Mouse (Mus musculus) kidney, postnatal 0 days (tissue): ENCODE results near the gene 4933417A18Rik. TPM values are rescaled to one million over a fixed set of nuclear protein-coding genes. Genes with fewer than 3 reads are reported as not detected.
A peak's percentile ranks its signal among the peaks of the same experiment; 100 is the strongest.
"Not testable (repeated sequence)": the region's sequence is repeated elsewhere in the genome, so short reads cannot be mapped to it uniquely, and the experiment has no call there.

Experiments used
- ATAC-seq: fragments of 200-750 bp; cut with Nextera tagmentation; replicated peaks from 2 replicates; pipeline ENCODE4 v1.8.0; 2017; ENCODE audit warnings: low read depth, moderate number of reproducible peaks, moderate TSS enrichment, moderate library complexity; ENCODE audit not compliant: low FRiP score
- DNase-seq: peaks from one replicate; pipeline ENCODE4 v3.0.0-alpha.2; 2016; ENCODE audit warnings: low spot score
- H3K27ac ChIP-seq: fragments of 300-500 bp; sonication (generic); 2 replicates; pipeline ENCODE4 v1.5.1; 2014; ENCODE audit warnings: mild to moderate bottlenecking
- H3K27me3 ChIP-seq: fragments of 300-500 bp; sonication (generic); 2 replicates; pipeline ENCODE4 v1.6.1; 2014; ENCODE audit warnings: low read length, mixed read lengths; ENCODE audit not compliant: insufficient read depth
- H3K36me3 ChIP-seq: fragments of 300-500 bp; sonication (generic); 2 replicates; pipeline ENCODE4 v1.6.1; 2014; ENCODE audit warnings: low read length, mixed read lengths; ENCODE audit not compliant: insufficient read depth
- H3K4me1 ChIP-seq: fragments of 300-500 bp; sonication (generic); replicated peaks from 2 replicates; pipeline ENCODE4 v1.6.1; 2014; ENCODE audit warnings: antibody characterized with exemption, low read length, mixed read lengths; ENCODE audit not compliant: insufficient read depth
- H3K4me2 ChIP-seq: fragments of 300-500 bp; sonication (generic); 2 replicates; pipeline ENCODE4 v1.6.1; 2014; ENCODE audit warnings: mild to moderate bottlenecking, low read length, moderate library complexity, mixed read lengths
- H3K4me3 ChIP-seq: fragments of 300-500 bp; sonication (generic); replicated peaks from 2 replicates; pipeline ENCODE4 v1.5.1; 2014; ENCODE audit warnings: low read depth, low read length
- H3K9ac ChIP-seq: fragments of 300-500 bp; sonication (generic); 2 replicates; pipeline ENCODE4 v1.6.1; 2014; ENCODE audit warnings: low read depth, low read length
- H3K9me3 ChIP-seq: fragments of 300-500 bp; sonication (generic); replicated peaks from 2 replicates; pipeline ENCODE4 v1.6.1; 2016; ENCODE audit warnings: low read length, inconsistent platforms, mixed read lengths
- CTCF ChIP-seq: IDR thresholded peaks from 2 replicates; pipeline ENCODE4 v1.5.1; 2016; ENCODE audit warnings: antibody characterized with exemption, low read depth, mild to moderate bottlenecking, moderate library complexity
- WGBS: fragments of 180-500 bp; shearing (Covaris S2); extraction: QIAGEN DNeasy Blood & Tissue Kit; methylation state at CpG from one replicate; pipeline ENCODE4 v1.1.7; 2014; 5-methylcytosine and 5-hydroxymethylcytosine counted together
- polyA plus RNA-seq: library from polyadenylated mRNA; unstranded; fragments of >200 nt; fragmentation: Nextera tagmentation; extraction: Ambion mirVana; gene quantifications from 2 replicates; pipeline ENCODE4 v1.2.1, GENCODE M21; 2015

The 4933417A18Rik gene
- polyA plus RNA-seq = not detected in 2 replicates

- ATAC-seq (no peak), DNase-seq (no peak)
- H3K4me1 ChIP-seq = no peaks in the 10 kb centered on the region
- no peak within 1 kb of the TSS for H3K9ac ChIP-seq
- no peak within 1 kb of the TSS for H3K27ac ChIP-seq
- no peaks in the 10 kb centered on the region for H3K9me3 ChIP-seq
- WGBS = 76% methylated on average over 4 of the region's 4 CpGs
- no peak for TF ChIP-seq CTCF
- H3K4me3 ChIP-seq = no peak within 1 kb of the TSS
- H3K4me2 ChIP-seq = no peak within 1 kb of the TSS
- no peaks in the 10 kb centered on the region for H3K36me3 ChIP-seq
- H3K27me3 ChIP-seq = no peaks in the 10 kb centered on the region
Observed at GRCm38 (mm10) chr13:34924210-34924609, at the start of gene 4933417A18Rik, which contains the start of gene Fam217a. TSS of gene 4933417A18Rik (plus strand) at chr13:34924409. TSS of gene Fam217a (minus strand) at chr13:34924310.

- not testable (repeated sequence) for ATAC-seq, H3K27me3 ChIP-seq, H3K36me3 ChIP-seq, DNase-seq, H3K9me3 ChIP-seq
- peaks cover 13% of the 10 kb centered on the region for H3K4me1 ChIP-seq
- H3K9ac ChIP-seq = peak overlapping the region; percentile 98
- peak overlapping the region; percentile 93 for H3K4me3 ChIP-seq
- H3K4me2 ChIP-seq = peak overlapping the region; percentile 79
- peak overlapping the region; percentile 99 for H3K27ac ChIP-seq
- 22% methylated on average over 13 of the region's 13 CpGs for WGBS
Observed at GRCm38 (mm10) chr13:34874736-34875135, 49.5 kb upstream of the 4933417A18Rik start.

GRCm38 (mm10) chr13:34875166-34875710 lies 49.0 kb upstream of the 4933417A18Rik start, which contains the start of gene Prpf4b:
TSS of gene Prpf4b (plus strand) at chr13:34875302.
- Histone ChIP-seq H3K9ac (peak within 1 kb of the TSS; percentile 98), H3K4me2 (peak within 1 kb of the TSS; percentile 79), H3K27ac (peak within 1 kb of the TSS; percentile 99), H3K4me1 (peaks cover 13% of the 10 kb centered on the region), H3K36me3 (no peaks in the 10 kb centered on the region), H3K9me3 (no peaks in the 10 kb centered on the region), H3K4me3 (peak within 1 kb of the TSS; percentile 93), H3K27me3 (no peaks in the 10 kb centered on the region)
- DNase-seq (peak; percentile 96), ATAC-seq (peak; percentile 83)
- WGBS = 1% methylated on average over 40 of the region's 40 CpGs
- no peak for TF ChIP-seq CTCF

- H3K27me3 ChIP-seq = no peaks in the 10 kb centered on the region
- peak; percentile 68 for ATAC-seq
- peak overlapping the region; percentile 99 for H3K27ac ChIP-seq
- H3K9ac ChIP-seq = peak overlapping the region; percentile 98
- H3K4me1 ChIP-seq = peaks cover 13% of the 10 kb centered on the region
- peak; percentile 50 for TF ChIP-seq CTCF
- peak overlapping the region; percentile 79 for H3K4me2 ChIP-seq
- H3K4me3 ChIP-seq = peak overlapping the region; percentile 93
- no peaks in the 10 kb centered on the region for H3K36me3 ChIP-seq
- WGBS = under 1% methylated on average over 47 of the region's 50 CpGs
- no peaks in the 10 kb centered on the region for H3K9me3 ChIP-seq
- peak; percentile 66 for DNase-seq
Observed at GRCm38 (mm10) chr13:34875741-34876445, 48.3 kb upstream of the 4933417A18Rik start.

GRCm38 (mm10) chr13:34876481-34876880 lies 47.7 kb upstream of the 4933417A18Rik start:
- WGBS = 6% methylated on average over 3 of the region's 3 CpGs
- H3K27me3 ChIP-seq = no peaks in the 10 kb centered on the region

GRCm38 (mm10) chr13:34892871-34893270 lies 31.3 kb upstream of the 4933417A18Rik start:
- H3K4me3 ChIP-seq = no peak overlapping the region
- peaks cover 68% of the 10 kb centered on the region for H3K36me3 ChIP-seq
- ATAC-seq = no peak
- no peak for TF ChIP-seq CTCF
- H3K9me3 ChIP-seq = no peaks in the 10 kb centered on the region
- H3K9ac ChIP-seq = no peak overlapping the region
- no peak overlapping the region for H3K27ac ChIP-seq
- H3K4me2 ChIP-seq = no peak overlapping the region
- 94% methylated on average over 1 of the region's 1 CpGs for WGBS
- H3K27me3 ChIP-seq = no peaks in the 10 kb centered on the region
- no peak for DNase-seq
- H3K4me1 ChIP-seq = no peaks in the 10 kb centered on the region

More at GRCm38 (mm10) chr13:34876481-34876880, 47.7 kb upstream of the 4933417A18Rik start:
- DNase-seq (no peak), ATAC-seq (no peak)
- Histone ChIP-seq H3K9ac (peak overlapping the region; percentile 98; the same call in 1 of the 2 replicates), H3K36me3 (no peaks in the 10 kb centered on the region), H3K4me1 (peaks cover 13% of the 10 kb centered on the region), H3K4me3 (peak overlapping the region; percentile 93), H3K9me3 (no peaks in the 10 kb centered on the region), H3K27ac (peak overlapping the region; percentile 99), H3K4me2 (peak overlapping the region; percentile 79)
- TF ChIP-seq CTCF = no peak
